Comparison of ENCODE assay signal across 8 mouse cellular contexts in genomic region chr9:54604886-54605285, GRCm38 (mm10). TPM values are rescaled to one million over a fixed set of nuclear protein-coding genes. Genes with fewer than 3 reads are reported as not detected.
DNase-seq lines count a peak whose midpoint lies in the region; ATAC-seq and TF ChIP-seq lines count a peak whose summit lies in the region.
"Had no signal": no experiment of that assay in that cellular context is flagged by ENCODE, and none has a peak within 500 bp of the region (broad histone marks: within the 10 kb centered on the region; RNA-seq: fewer than 3 reads in every experiment).

No protein-coding gene starts in this region.

- H3K4me1 ChIP-seq in midbrain, embryonic 14.5 days (ENCODE audit: control insufficient read depth, insufficient read depth, low read length), result no peaks in the 10 kb centered on the region
- H3K4me1 ChIP-seq in midbrain, embryonic 16.5 days (ENCODE audit: control insufficient read depth, insufficient read depth, low read length), result no peaks in the 10 kb centered on the region
- no peaks in the 10 kb centered on the region for H3K4me1 ChIP-seq in liver, postnatal 0 days (ENCODE audit: insufficient read depth)

- no peak overlapping the region for H3K4me3 ChIP-seq in midbrain, embryonic 14.5 days (replicated peaks; ENCODE audit: low read depth, low read length)
- H3K4me3 ChIP-seq in midbrain, embryonic 16.5 days (ENCODE audit: low read depth, low read length), result no peak overlapping the region
- no peak overlapping the region for H3K4me3 ChIP-seq in liver, postnatal 0 days (ENCODE audit: low read depth, low read length)
- H3K4me3 ChIP-seq: myocyte had no signal

- DNase-seq in midbrain, embryonic 14.5 days, result peak; percentile 64
- peak; percentile 62 to 89 for DNase-seq in adrenal gland, adult (ENCODE audit: inconsistent age in 2 of 2, low spot score in 1 of 2)
- peak; percentile 85 to 88 for DNase-seq in cerebellum, postnatal 10 days
- DNase-seq in heart, postnatal 36 days, result peak; percentile 46 to 62
- peak; percentile 80 for DNase-seq in liver, postnatal 0 days
- peak; percentile 36 to 79 for DNase-seq in spleen, postnatal 10 days (ENCODE audit: low spot score in 2 of 2)

- ATAC-seq in midbrain, embryonic 14.5 days (ENCODE audit: low FRiP score, low TSS enrichment), result no peak
- no peak for ATAC-seq in midbrain, embryonic 16.5 days
- 0 out of 2 replicates have a peak, but pooled peaks have one; percentile 40 for ATAC-seq in liver, postnatal 0 days

- peaks cover 48% of the 10 kb centered on the region for H3K36me3 ChIP-seq in midbrain, embryonic 14.5 days (ENCODE audit: control insufficient read depth, insufficient read depth, low read length)
- H3K36me3 ChIP-seq in midbrain, embryonic 16.5 days (ENCODE audit: control insufficient read depth, insufficient read depth, low read length), result peaks cover 37% of the 10 kb centered on the region
- H3K36me3 ChIP-seq in liver, postnatal 0 days (replicated peaks; ENCODE audit: insufficient read depth, low read length), result peaks cover 38% of the 10 kb centered on the region

- no peak overlapping the region for H3K27ac ChIP-seq in midbrain, embryonic 14.5 days (replicated peaks; ENCODE audit: low read depth, low read length)
- H3K27ac ChIP-seq in midbrain, embryonic 16.5 days (ENCODE audit: low read length), result no peak overlapping the region
- no peak overlapping the region for H3K27ac ChIP-seq in liver, postnatal 0 days (ENCODE audit: low read depth)

- H3K9me3 ChIP-seq in midbrain, embryonic 14.5 days (ENCODE audit: control insufficient read depth, low read length), result no peaks in the 10 kb centered on the region
- H3K9me3 ChIP-seq in midbrain, embryonic 16.5 days (replicated peaks; ENCODE audit: control insufficient read depth, low read length, poor library complexity, severe bottlenecking), result no peaks in the 10 kb centered on the region
- H3K9me3 ChIP-seq in liver, postnatal 0 days (ENCODE audit: low read length), result no peaks in the 10 kb centered on the region

- no peak overlapping the region for H3K4me2 ChIP-seq in midbrain, embryonic 14.5 days (ENCODE audit: low read length)
- H3K4me2 ChIP-seq in midbrain, embryonic 16.5 days (ENCODE audit: low read length), result no peak overlapping the region
- no peak overlapping the region for H3K4me2 ChIP-seq in liver, postnatal 0 days (ENCODE audit: low read depth, low read length)

- no peak for TF ChIP-seq EP300 in liver, postnatal 0 days (IDR thresholded peaks at IDR 0.05; ENCODE audit: low read depth)

- 52% methylated on average over 4 of the region's 4 CpGs for WGBS in midbrain, embryonic 14.5 days
- WGBS in midbrain, embryonic 16.5 days, result 57% methylated on average over 4 of the region's 4 CpGs
- 60% methylated on average over 4 of the region's 4 CpGs for WGBS in liver, postnatal 0 days (ENCODE audit: insufficient replicate concordance)

- H3K27me3 ChIP-seq in midbrain, embryonic 14.5 days (ENCODE audit: control insufficient read depth, insufficient read depth, low read length), result no peaks in the 10 kb centered on the region
- no peaks in the 10 kb centered on the region for H3K27me3 ChIP-seq in midbrain, embryonic 16.5 days (ENCODE audit: control insufficient read depth, insufficient read depth, low read depth, low read length)
- no peaks in the 10 kb centered on the region for H3K27me3 ChIP-seq in liver, postnatal 0 days (ENCODE audit: insufficient read depth, low read length)

- no peak overlapping the region for H3K9ac ChIP-seq in midbrain, embryonic 14.5 days (replicated peaks; ENCODE audit: low read length)
- H3K9ac ChIP-seq in midbrain, embryonic 16.5 days (ENCODE audit: low read depth, low read length), result no peak overlapping the region
- no peak overlapping the region for H3K9ac ChIP-seq in liver, postnatal 0 days (replicated peaks)

- intact Hi-C loops in heart, postnatal 36 days (cut with DNase I), result loop anchor here (5.0 kb wide), 2 partner anchors 43 to 168 kb away; partner anchors contain the start of gene Cib2

- TF ChIP-seq CTCF in liver, postnatal 0 days (IDR thresholded peaks at IDR 0.05; ENCODE audit: low read depth), result peak; percentile 73

RNA-seq across cellular contexts. Expression of gene Idh3a, which starts 18.8 kb away (rescaled TPM):
- 150 and 153 TPM in 2 replicates for polyA plus RNA-seq in midbrain, embryonic 14.5 days (2014; fragmentation: Nextera tagmentation; extraction: Ambion mirVana)
- 148 and 165 TPM in 2 replicates for polyA plus RNA-seq in midbrain, embryonic 16.5 days (2015; fragmentation: Nextera tagmentation; extraction: Ambion mirVana)
- 100 to 1,000 TPM; 577 to 619 TPM for total RNA-seq in heart, postnatal 36 days (2021)
- polyA plus RNA-seq in liver, postnatal 0 days (2015; fragmentation: Nextera tagmentation; extraction: Ambion mirVana), result 74.6 and 79.2 TPM in 2 replicates

RNA-seq across cellular contexts. Expression of gene Cib2, which starts 44.9 kb away (rescaled TPM):
- polyA plus RNA-seq in midbrain, embryonic 14.5 days (2014; fragmentation: Nextera tagmentation; extraction: Ambion mirVana), result 41.5 and 51.7 TPM in 2 replicates
- 54.6 and 60.3 TPM in 2 replicates for polyA plus RNA-seq in midbrain, embryonic 16.5 days (2015; fragmentation: Nextera tagmentation; extraction: Ambion mirVana)
- 1 to 10 TPM; 1.4 to 1.7 TPM for total RNA-seq in heart, postnatal 36 days (2021)
- polyA plus RNA-seq in liver, postnatal 0 days (2015; fragmentation: Nextera tagmentation; extraction: Ambion mirVana), result 0.99 and 1.3 TPM in 2 replicates

RNA-seq across cellular contexts. Expression of gene Acsbg1, which starts 56.8 kb away (rescaled TPM):
- polyA plus RNA-seq in midbrain, embryonic 14.5 days (2014; fragmentation: Nextera tagmentation; extraction: Ambion mirVana), result 14.7 and 16.8 TPM in 2 replicates
- 20.6 and 33.4 TPM in 2 replicates for polyA plus RNA-seq in midbrain, embryonic 16.5 days (2015; fragmentation: Nextera tagmentation; extraction: Ambion mirVana)
- total RNA-seq in heart, postnatal 36 days (2021), result under 1 TPM; 0.19 to 0.72 TPM
- polyA plus RNA-seq in liver, postnatal 0 days (2015; fragmentation: Nextera tagmentation; extraction: Ambion mirVana), result 0.12 and 0.13 TPM in 2 replicates

Comparison
In these comparisons a context has a peak if more than half of its experiments do, and no peak if none do; other contexts are left out.
1. RNA of gene Cib2, which starts 44.9 kb away (polyA plus RNA-seq): 54.6 to 60.3 TPM in midbrain, embryonic 16.5 days and 41.5 to 51.7 TPM in midbrain, embryonic 14.5 days; 0.99 to 1.3 TPM in liver, postnatal 0 days; every median in the first group is over 10 times any median in the second.
2. RNA of gene Acsbg1, which starts 56.8 kb away (polyA plus RNA-seq): 20.6 to 33.4 TPM in midbrain, embryonic 16.5 days and 14.7 to 16.8 TPM in midbrain, embryonic 14.5 days; 0.12 to 0.13 TPM in liver, postnatal 0 days; every median in the first group is over 10 times any median in the second.
3. Peak in every context shown above with its lines, with median percentiles within 50 percentile points of each other: DNase-seq.